Mouse (Mus musculus) thymus, postnatal 4 days (tissue): ENCODE results near the gene Amer3.
A peak's percentile ranks its signal among the peaks of the same experiment; 100 is the strongest.
"Not testable (repeated sequence)": the region's sequence is repeated elsewhere in the genome, so short reads cannot be mapped to it uniquely, and the experiment has no call there.

Source experiments
- DNase-seq: peaks from one replicate; pipeline ENCODE4 v3.0.0; 2021

Amer3 gene

GRCm38 (mm10) chr1:34578851-34579781 is at the start of gene Amer3:
Gene Amer3, plus strand, starts transcription at chr1:34579657.
- DNase-seq: peak; percentile 87

GRCm38 (mm10) chr1:34534574-34534973 is 44.9 kb upstream of the Amer3 start:
- not testable (repeated sequence) for DNase-seq

- not testable (repeated sequence) for DNase-seq
Observed at GRCm38 (mm10) chr1:34535043-34535698, 44.3 kb upstream of the Amer3 start, which contains the start of gene Cfc1. Gene Cfc1, plus strand, starts transcription at chr1:34535648.

GRCm38 (mm10) chr1:34536291-34536766 is 43.1 kb upstream of the Amer3 start:
- no peak for DNase-seq

- DNase-seq: peak; percentile 32
Observed at GRCm38 (mm10) chr1:34536767-34537485, 42.5 kb upstream of the Amer3 start.

- DNase-seq: no peak
Observed at GRCm38 (mm10) chr1:34547074-34547473, 32.4 kb upstream of the Amer3 start.

- DNase-seq: no peak
Observed at GRCm38 (mm10) chr1:34553690-34554089, 25.8 kb upstream of the Amer3 start.

- no peak for DNase-seq
Observed at GRCm38 (mm10) chr1:34554275-34554674, 25.2 kb upstream of the Amer3 start.

- DNase-seq: no peak
Observed at GRCm38 (mm10) chr1:34560843-34561242, 18.6 kb upstream of the Amer3 start, which contains the start of gene Prss40. Gene Prss40, minus strand, starts transcription at chr1:34560943.

- no peak for DNase-seq
Observed at GRCm38 (mm10) chr1:34564383-34565045, 14.9 kb upstream of the Amer3 start.

- DNase-seq: no peak
Observed at GRCm38 (mm10) chr1:34568120-34568519, 11.3 kb upstream of the Amer3 start.

- no peak for DNase-seq
Observed at GRCm38 (mm10) chr1:34569876-34570275, 9.6 kb upstream of the Amer3 start.

- DNase-seq: no peak
Observed at GRCm38 (mm10) chr1:34571431-34571830, 8.0 kb upstream of the Amer3 start.

- DNase-seq: no peak
Observed at GRCm38 (mm10) chr1:34573221-34573620, 6.2 kb upstream of the Amer3 start.

GRCm38 (mm10) chr1:34579782-34580356 is 412 bp downstream of the Amer3 start:
- no peak for DNase-seq

- DNase-seq: no peak
Observed at GRCm38 (mm10) chr1:34582218-34582617, 2.8 kb downstream of the Amer3 start.

GRCm38 (mm10) chr1:34583821-34584263 is 4.4 kb downstream of the Amer3 start:
- DNase-seq: no peak

GRCm38 (mm10) chr1:34584736-34585135 is 5.3 kb downstream of the Amer3 start:
- DNase-seq: no peak

GRCm38 (mm10) chr1:34587298-34588096 is 8.0 kb downstream of the Amer3 start:
- no peak for DNase-seq

- DNase-seq: no peak
Observed at GRCm38 (mm10) chr1:34600000-34600399, 20.5 kb downstream of the Amer3 start.
